Mouse (Mus musculus) ES-E14 (cell line): Measurements from ENCODE around the gene Chst15. TPM values are rescaled to one million over a fixed set of nuclear protein-coding genes. Genes with fewer than 3 reads are reported as not detected.

Experiments
- DNase-seq: peaks from one replicate; pipeline ENCODE4 v3.0.0-alpha.2; 2013; ENCODE audit warnings: low read depth, low spot score
- H3K27ac ChIP-seq: 2 replicates; pipeline ENCODE4 v1.5.1; 2012; ENCODE audit warnings: low read depth, mild to moderate bottlenecking, low read length, moderate library complexity, mixed read lengths; ENCODE audit not compliant: poor library complexity, insufficient read depth, severe bottlenecking
- H3K36me3 ChIP-seq: 2 replicates; pipeline ENCODE4 v1.6.1; 2012; ENCODE audit warnings: mild to moderate bottlenecking, low read length, moderate library complexity, mixed read lengths; ENCODE audit not compliant: control insufficient read depth, poor library complexity, insufficient read depth, severe bottlenecking
- H3K4me1 ChIP-seq, 2 experiments: fragments of 150-350 bp in 1 of 2; sonication (generic) in 1 of 2; 2 replicates each; pipeline ENCODE4 v1.6.1; 2012; ENCODE audit warnings: low read length in 2 of 2, mild to moderate bottlenecking in 1 of 2, mixed read lengths in 1 of 2; ENCODE audit not compliant: control insufficient read depth in 2 of 2, insufficient read depth in 2 of 2, poor library complexity in 1 of 2
- H3K4me3 ChIP-seq, 2 experiments: fragments of 150-350 bp in 1 of 2; sonication (generic) in 1 of 2; 2 replicates each; pipeline ENCODE4 v1.5.1; 2012; ENCODE audit warnings: low read length in 2 of 2, low read depth in 1 of 2, mild to moderate bottlenecking in 1 of 2, mixed read lengths in 1 of 2; ENCODE audit not compliant: insufficient read depth in 1 of 2, poor library complexity in 1 of 2, severe bottlenecking in 1 of 2
- H3K9ac ChIP-seq: 2 replicates; pipeline ENCODE4 v1.6.1; 2012; ENCODE audit warnings: low read depth, mild to moderate bottlenecking, low read length, mixed read lengths; ENCODE audit not compliant: poor library complexity, insufficient read depth, severe bottlenecking
- H3K9me3 ChIP-seq: fragments of 150-350 bp; sonication (generic); 2 replicates; pipeline ENCODE4 v1.6.1; 2012; ENCODE audit warnings: low read depth, mild to moderate bottlenecking, low read length; ENCODE audit not compliant: control insufficient read depth, insufficient read depth
- CHD2 ChIP-seq: IDR thresholded peaks from 2 replicates; pipeline ENCODE4 v1.6.1; 2014; ENCODE audit warnings: mild to moderate bottlenecking, low read depth, low read length, inconsistent platforms
- HCFC1 ChIP-seq: IDR thresholded peaks from 2 replicates; pipeline ENCODE4 v1.6.1; 2012; ENCODE audit warnings: low read length, inconsistent platforms, borderline replicate concordance; ENCODE audit not compliant: insufficient read depth
- MAFK ChIP-seq: IDR thresholded peaks from 2 replicates; pipeline ENCODE4 v1.6.1; 2014; ENCODE audit warnings: mild to moderate bottlenecking, low read depth, low read length, inconsistent platforms; ENCODE audit not compliant: insufficient read depth
- ZC3H11A ChIP-seq: IDR thresholded peaks from 2 replicates; pipeline ENCODE4 v1.6.1; 2012; ENCODE audit warnings: low read depth, mild to moderate bottlenecking, inconsistent platforms, low read length, borderline replicate concordance
- ZNF384 ChIP-seq: IDR thresholded peaks from 2 replicates; pipeline ENCODE4 v1.6.1; 2012; ENCODE audit warnings: low read depth, low read length, inconsistent platforms
- in situ Hi-C, 2 experiments: fragments of 600-800 bp; cut with MboI; formaldehyde crosslinking; loops; one replicate each; pipeline ENCODE4 v1.15.1; 2025; ENCODE audit warnings: low sequenced_read_pairs in 2 of 2, inconsistent platforms in 1 of 2; ENCODE audit not compliant: unreplicated experiment in 2 of 2
- total RNA-seq: library from RNA; depleted of rRNA; stranded (reverse); fragments of 300-350 nt; gene quantifications from 2 replicates; pipeline ENCODE4 v1.2.3, GENCODE M21; 2012

The Chst15 gene
- total RNA-seq, 1 experiment: 8.4 TPM

- DNase-seq: no peak
- in situ Hi-C loops: no loop called here
- H3K27ac ChIP-seq: no peak overlapping the region
- no peak overlapping the region for H3K4me3 ChIP-seq
- H3K9ac ChIP-seq: no peak overlapping the region
- no peaks in the 10 kb centered on the region for H3K9me3 ChIP-seq
- TF ChIP-seq CHD2 (no peak), MAFK (no peak), HCFC1 (no peak), ZNF384 (no peak), ZC3H11A (no peak)
- peaks cover 2 to 5% of the 10 kb centered on the region in 2 experiments; a peak in 1 of 4 replicates for H3K4me1 ChIP-seq
- no peaks in the 10 kb centered on the region for H3K36me3 ChIP-seq
These were observed 22.2 kb upstream of the Chst15 start for GRCm38 (mm10) chr7:132339041-132339839.

GRCm38 (mm10) chr7:132338350-132338749 is 21.3 kb upstream of the Chst15 start:
- Histone ChIP-seq H3K9ac (no peak overlapping the region), H3K27ac (no peak overlapping the region), H3K36me3 (no peaks in the 10 kb centered on the region), H3K4me1 (peaks cover 2 to 3% of the 10 kb centered on the region in 2 experiments; a peak in 1 of 4 replicates), H3K4me3 (no peak overlapping the region), H3K9me3 (no peaks in the 10 kb centered on the region)
- in situ Hi-C loops: no loop called here
- DNase-seq: no peak
- TF ChIP-seq ZC3H11A (no peak), ZNF384 (no peak), HCFC1 (no peak), CHD2 (no peak)

GRCm38 (mm10) chr7:132337268-132337917 is 20.4 kb upstream of the Chst15 start:
- H3K27ac ChIP-seq: no peak overlapping the region
- DNase-seq: no peak
- H3K9me3 ChIP-seq: no peaks in the 10 kb centered on the region
- H3K9ac ChIP-seq: no peak overlapping the region
- H3K4me3 ChIP-seq: no peak overlapping the region
- H3K36me3 ChIP-seq: no peaks in the 10 kb centered on the region
- TF ChIP-seq HCFC1 (no peak), CHD2 (no peak), MAFK (no peak), ZNF384 (no peak), ZC3H11A (no peak)
- H3K4me1 ChIP-seq: peaks cover 0 to 1% of the 10 kb centered on the region in 2 experiments; a peak in 1 of 4 replicates
- in situ Hi-C loops: no loop called here

- DNase-seq: no peak
- H3K4me3 ChIP-seq: no peak overlapping the region
- H3K9ac ChIP-seq: no peak overlapping the region
- TF ChIP-seq ZC3H11A (no peak), ZNF384 (no peak), MAFK (no peak), HCFC1 (no peak), CHD2 (no peak)
- no peak overlapping the region for H3K27ac ChIP-seq
- in situ Hi-C loops: no loop called here
- no peaks in the 10 kb centered on the region for H3K36me3 ChIP-seq
- H3K4me1 ChIP-seq: no peaks in the 10 kb centered on the region
- H3K9me3 ChIP-seq: no peaks in the 10 kb centered on the region
These were observed 19.8 kb upstream of the Chst15 start for GRCm38 (mm10) chr7:132336781-132337180.
